Mouse (Mus musculus) embryonic facial prominence, embryonic 15.5 days (tissue): ENCODE data around the gene Postn. TPM values are rescaled to one million over a fixed set of nuclear protein-coding genes. Genes with fewer than 3 reads are reported as not detected.
A peak's percentile ranks its signal among the peaks of the same experiment; 100 is the strongest.

Source experiments
- ATAC-seq: fragments of 200-750 bp; cut with Nextera tagmentation; 2 replicates; pipeline ENCODE4 v1.8.0; 2017; ENCODE audit warnings: low read depth, moderate TSS enrichment; ENCODE audit not compliant: insufficient number of reproducible peaks, low FRiP score, low TSS enrichment
- H3K27ac ChIP-seq: fragments of 300-500 bp; sonication (generic); replicated peaks from 2 replicates; pipeline ENCODE4 v1.5.1; 2015; ENCODE audit warnings: mild to moderate bottlenecking, inconsistent platforms
- H3K27me3 ChIP-seq: fragments of 300-500 bp; sonication (generic); 2 replicates; pipeline ENCODE4 v1.6.1; 2015; ENCODE audit warnings: inconsistent platforms
- H3K36me3 ChIP-seq: fragments of 300-500 bp; sonication (generic); 2 replicates; pipeline ENCODE4 v1.6.1; 2015; ENCODE audit warnings: mild to moderate bottlenecking, inconsistent platforms
- H3K4me1 ChIP-seq: fragments of 300-500 bp; sonication (generic); 2 replicates; pipeline ENCODE4 v1.6.1; 2015; ENCODE audit warnings: inconsistent platforms
- H3K4me2 ChIP-seq: fragments of 300-500 bp; sonication (generic); replicated peaks from 2 replicates; pipeline ENCODE4 v1.6.1; 2015; ENCODE audit warnings: mild to moderate bottlenecking, inconsistent platforms
- H3K4me3 ChIP-seq: fragments of 300-500 bp; sonication (generic); replicated peaks from 2 replicates; pipeline ENCODE4 v1.5.1; 2015; ENCODE audit warnings: mild to moderate bottlenecking, inconsistent platforms
- H3K9ac ChIP-seq: fragments of 300-500 bp; sonication (generic); 2 replicates; pipeline ENCODE4 v1.6.1; 2015; ENCODE audit warnings: inconsistent platforms
- H3K9me3 ChIP-seq: fragments of 300-500 bp; sonication (generic); replicated peaks from 2 replicates; pipeline ENCODE4 v1.6.1; 2016; ENCODE audit warnings: inconsistent platforms
- WGBS: fragments of 180-500 bp; shearing (Covaris S2); methylation state at CpG from one replicate; pipeline ENCODE4 v1.1.7; 2015; 5-methylcytosine and 5-hydroxymethylcytosine counted together
- polyA plus RNA-seq: library from polyadenylated mRNA; unstranded; fragments of >200 nt; fragmentation: Nextera tagmentation; extraction: Ambion mirVana; gene quantifications from 2 replicates; pipeline ENCODE4 v1.2.1, GENCODE M21; 2015

Gene Postn
- polyA plus RNA-seq, 1 experiment from 2014 or later = 784 TPM

- H3K27me3 ChIP-seq = no peaks in the 10 kb centered on the region
- H3K9ac ChIP-seq = no peak overlapping the region
- no peak overlapping the region for H3K27ac ChIP-seq
- 62% methylated on average over 4 of the region's 4 CpGs for WGBS
- no peak overlapping the region for H3K4me2 ChIP-seq
- no peak for ATAC-seq
- H3K4me1 ChIP-seq = no peaks in the 10 kb centered on the region
- H3K9me3 ChIP-seq = no peaks in the 10 kb centered on the region
- H3K4me3 ChIP-seq = no peak overlapping the region
- peaks cover 25% of the 10 kb centered on the region for H3K36me3 ChIP-seq
Measured at GRCm38 (mm10) chr3:54379981-54380380, 19.1 kb downstream of the Postn start.

DNA sequence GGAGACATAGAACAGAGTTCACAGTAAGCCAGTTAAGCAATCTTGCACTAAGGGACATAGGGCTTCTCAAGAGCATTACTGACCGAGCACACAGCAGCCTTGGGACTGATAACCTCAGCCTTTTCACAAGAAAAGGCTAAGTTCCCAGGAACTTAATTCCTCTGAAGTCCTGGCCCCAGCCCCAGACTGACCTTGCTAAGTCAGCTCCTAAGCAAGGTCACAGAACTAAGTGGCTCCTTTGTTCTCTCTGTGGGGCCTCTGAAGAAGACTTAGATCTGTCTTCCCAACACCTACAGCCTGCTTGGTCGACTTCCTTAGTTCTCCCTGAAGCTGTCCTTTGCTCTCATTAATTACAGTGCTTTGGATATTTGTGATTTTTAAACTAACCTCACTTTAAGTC is 38.4 kb downstream of the Postn start:
- 0 out of 2 replicates have a peak, but pooled peaks cover 4% of the 10 kb centered on the region for H3K4me1 ChIP-seq

GRCm38 (mm10) chr3:54399911-54400310 is 39.0 kb downstream of the Postn start:
- H3K9me3 ChIP-seq = no peaks in the 10 kb centered on the region
- 0 out of 2 replicates have a peak, but pooled peaks cover 4% of the 10 kb centered on the region for H3K4me1 ChIP-seq
- 36% methylated on average over 2 of the region's 2 CpGs for WGBS
- H3K27ac ChIP-seq = 0 out of 2 replicates have a peak overlapping the region, but pooled peaks have one; percentile 29
- no peak overlapping the region for H3K9ac ChIP-seq
- H3K4me2 ChIP-seq = no peak overlapping the region
- no peaks in the 10 kb centered on the region for H3K36me3 ChIP-seq
- no peaks in the 10 kb centered on the region for H3K27me3 ChIP-seq
- ATAC-seq = no peak
- H3K4me3 ChIP-seq = no peak overlapping the region

More for the DNA sequence above, 38.4 kb downstream of the Postn start:
- no peak overlapping the region for H3K4me3 ChIP-seq
- no peak overlapping the region for H3K27ac ChIP-seq
- no peaks in the 10 kb centered on the region for H3K27me3 ChIP-seq
- H3K9ac ChIP-seq = no peak overlapping the region
- no peak for ATAC-seq
- WGBS = 38% methylated on average over 2 of the region's 2 CpGs
- H3K9me3 ChIP-seq = no peaks in the 10 kb centered on the region
- H3K4me2 ChIP-seq = no peak overlapping the region
- no peaks in the 10 kb centered on the region for H3K36me3 ChIP-seq

DNA sequence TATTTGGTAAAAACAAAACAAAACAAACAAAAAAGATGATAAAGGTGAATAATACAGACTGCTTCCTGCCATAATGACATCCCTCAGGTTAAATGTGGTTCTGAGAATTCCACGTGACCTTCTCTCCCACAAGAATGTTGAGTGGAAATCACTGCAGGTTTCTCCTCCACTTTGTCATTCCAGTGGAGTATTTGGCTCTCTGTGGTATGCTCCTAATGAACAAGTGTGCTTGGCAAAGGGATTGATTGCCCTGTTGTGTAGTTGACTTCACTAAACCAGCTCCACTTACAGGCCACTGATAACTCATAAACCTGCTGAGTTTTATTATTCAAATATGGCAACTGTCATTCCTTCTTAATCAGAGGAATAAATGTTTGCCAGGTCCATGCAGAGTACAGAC is 39.7 kb downstream of the Postn start:
- Histone ChIP-seq H3K27ac (no peak overlapping the region; the same call in 1 of the 2 replicates), H3K36me3 (no peaks in the 10 kb centered on the region), H3K4me2 (no peak overlapping the region), H3K9me3 (no peaks in the 10 kb centered on the region), H3K4me3 (no peak overlapping the region), H3K4me1 (0 out of 2 replicates have a peak, but pooled peaks cover 4% of the 10 kb centered on the region), H3K9ac (no peak overlapping the region), H3K27me3 (no peaks in the 10 kb centered on the region)
- no peak for ATAC-seq
- WGBS = 67% methylated on average over 1 of the region's 1 CpGs

- 76% methylated on average over 5 of the region's 5 CpGs for WGBS
- H3K27ac ChIP-seq = no peak overlapping the region
- H3K9ac ChIP-seq = no peak overlapping the region
- 0 out of 2 replicates have a peak, but pooled peaks cover 4% of the 10 kb centered on the region for H3K4me1 ChIP-seq
- H3K36me3 ChIP-seq = no peaks in the 10 kb centered on the region
- no peak overlapping the region for H3K4me2 ChIP-seq
- H3K9me3 ChIP-seq = no peaks in the 10 kb centered on the region
- H3K4me3 ChIP-seq = no peak overlapping the region
- no peak for ATAC-seq
- H3K27me3 ChIP-seq = no peaks in the 10 kb centered on the region
Measured at GRCm38 (mm10) chr3:54401706-54402105, 40.8 kb downstream of the Postn start.

GRCm38 (mm10) chr3:54403791-54404190 is 42.9 kb downstream of the Postn start:
- H3K4me3 ChIP-seq = no peak overlapping the region
- H3K27ac ChIP-seq = peak overlapping the region; percentile 44
- H3K27me3 ChIP-seq = no peaks in the 10 kb centered on the region
- WGBS = 40% methylated on average over 3 of the region's 3 CpGs
- ATAC-seq = no peak
- no peaks in the 10 kb centered on the region for H3K9me3 ChIP-seq
- H3K4me1 ChIP-seq = 0 out of 2 replicates have a peak, but pooled peaks cover 4% of the 10 kb centered on the region
- no peak overlapping the region for H3K4me2 ChIP-seq
- H3K36me3 ChIP-seq = no peaks in the 10 kb centered on the region
- H3K9ac ChIP-seq = no peak overlapping the region

DNA sequence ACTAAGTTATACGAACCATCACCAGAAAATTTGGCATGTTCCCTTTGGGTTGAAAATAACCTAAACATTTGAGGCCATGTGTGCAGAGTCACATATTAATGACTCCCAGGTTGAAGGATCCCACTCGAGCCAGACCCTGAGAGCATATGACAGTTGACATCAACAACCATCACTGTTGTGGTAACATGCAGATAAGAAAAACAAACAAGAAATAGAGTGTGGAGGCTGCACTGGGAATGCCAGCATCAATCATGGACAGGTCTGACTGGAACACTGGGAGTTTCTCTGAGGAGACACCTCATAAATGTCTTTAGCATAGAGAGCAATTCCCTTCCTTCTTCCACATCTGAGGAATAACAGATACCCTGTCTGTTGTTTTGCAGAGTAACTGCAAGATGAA is 45.7 kb downstream of the Postn start:
- no peaks in the 10 kb centered on the region for H3K27me3 ChIP-seq
- WGBS = 35% methylated on average over 2 of the region's 2 CpGs
- no peak for ATAC-seq
- H3K9ac ChIP-seq = no peak overlapping the region
- no peaks in the 10 kb centered on the region for H3K9me3 ChIP-seq
- no peak overlapping the region for H3K27ac ChIP-seq
- no peaks in the 10 kb centered on the region for H3K36me3 ChIP-seq
- H3K4me2 ChIP-seq = no peak overlapping the region
- H3K4me3 ChIP-seq = no peak overlapping the region
- no peaks in the 10 kb centered on the region for H3K4me1 ChIP-seq

- peaks cover 25% of the 10 kb centered on the region for H3K4me1 ChIP-seq
- peak overlapping the region; percentile 58; the same call in 1 of the 2 replicates for H3K27ac ChIP-seq
- H3K9me3 ChIP-seq = no peaks in the 10 kb centered on the region
- 64% methylated on average over 3 of the region's 3 CpGs for WGBS
- H3K4me3 ChIP-seq = no peak overlapping the region
- no peak overlapping the region for H3K9ac ChIP-seq
- ATAC-seq = peak; percentile 45; the same call in 1 of the 2 replicates
- H3K36me3 ChIP-seq = no peaks in the 10 kb centered on the region
- no peaks in the 10 kb centered on the region for H3K27me3 ChIP-seq
- H3K4me2 ChIP-seq = no peak overlapping the region
Measured at GRCm38 (mm10) chr3:54411052-54411451, 50.1 kb downstream of the Postn start.

- WGBS = 35% methylated on average over 7 of the region's 7 CpGs
- Histone ChIP-seq H3K36me3 (no peaks in the 10 kb centered on the region), H3K27ac (peak overlapping the region; percentile 86), H3K4me3 (no peak overlapping the region), H3K9ac (no peak overlapping the region), H3K9me3 (no peaks in the 10 kb centered on the region), H3K27me3 (no peaks in the 10 kb centered on the region), H3K4me2 (peak overlapping the region; percentile 6; the same call in 1 of the 2 replicates), H3K4me1 (peaks cover 29% of the 10 kb centered on the region)
- ATAC-seq = peak; percentile 96
Measured at GRCm38 (mm10) chr3:54412885-54413583, 52.1 kb downstream of the Postn start.

GRCm38 (mm10) chr3:54413584-54413897 is 52.6 kb downstream of the Postn start:
- H3K27ac ChIP-seq = peak overlapping the region; percentile 86
- no peak overlapping the region for H3K4me3 ChIP-seq
- H3K27me3 ChIP-seq = no peaks in the 10 kb centered on the region
- no peak overlapping the region for H3K9ac ChIP-seq
- no peaks in the 10 kb centered on the region for H3K36me3 ChIP-seq
- peak; percentile 81 for ATAC-seq
- H3K4me2 ChIP-seq = peak overlapping the region; percentile 6; the same call in 1 of the 2 replicates
- WGBS = 33% methylated on average over 1 of the region's 1 CpGs
- no peaks in the 10 kb centered on the region for H3K9me3 ChIP-seq
- peaks cover 33% of the 10 kb centered on the region for H3K4me1 ChIP-seq

DNA sequence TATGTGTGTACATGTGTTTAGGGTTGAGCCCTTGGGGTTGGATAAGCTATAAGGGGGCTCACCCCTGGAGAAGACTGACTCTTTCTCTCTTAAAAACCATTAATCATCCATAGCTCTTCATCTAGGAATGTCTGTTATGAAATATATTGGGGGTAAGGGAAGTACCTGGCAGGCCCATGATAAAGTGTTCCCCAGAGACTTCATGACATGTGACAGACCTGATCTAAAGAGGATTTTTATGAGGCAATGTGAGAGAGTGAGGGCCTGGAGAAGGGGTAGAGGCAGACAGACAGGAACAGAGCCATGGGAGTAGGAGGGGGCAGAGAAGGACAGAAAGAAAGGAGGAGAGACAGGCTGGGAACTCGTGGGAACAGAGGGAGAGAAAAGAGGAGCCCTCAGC is 53.5 kb downstream of the Postn start:
- 89% methylated on average over 1 of the region's 1 CpGs for WGBS
- Histone ChIP-seq H3K4me1 (peaks cover 33% of the 10 kb centered on the region), H3K4me3 (no peak overlapping the region)

More for the DNA sequence above, 53.5 kb downstream of the Postn start:
- no peak overlapping the region for H3K4me2 ChIP-seq
- no peaks in the 10 kb centered on the region for H3K27me3 ChIP-seq
- no peaks in the 10 kb centered on the region for H3K36me3 ChIP-seq
- H3K9me3 ChIP-seq = no peaks in the 10 kb centered on the region
- peak overlapping the region; percentile 84 for H3K27ac ChIP-seq
- ATAC-seq = no peak
- H3K9ac ChIP-seq = no peak overlapping the region
